Mouse (Mus musculus) testis, adult 2 months (tissue): Measurements from ENCODE around the gene Ulk3. TPM values are rescaled to one million over a fixed set of nuclear protein-coding genes. Genes with fewer than 3 reads are reported as not detected.
A peak's percentile ranks its signal among the peaks of the same experiment; 100 is the strongest.

Source experiments
- H3K27ac ChIP-seq: fragments of 200-500 bp; 2 replicates; pipeline ENCODE4 v1.5.1; 2012; ENCODE audit warnings: low read depth, low read length; ENCODE audit not compliant: control insufficient read depth, insufficient read depth
- H3K27me3 ChIP-seq: fragments of 200-500 bp; 2 replicates; pipeline ENCODE4 v1.6.1; 2012; ENCODE audit warnings: mild to moderate bottlenecking, low read length, moderate library complexity; ENCODE audit not compliant: control insufficient read depth, insufficient read depth
- H3K36me3 ChIP-seq: fragments of 200-500 bp; 2 replicates; pipeline ENCODE4 v1.6.1; 2012; ENCODE audit warnings: mild to moderate bottlenecking, low read length; ENCODE audit not compliant: control insufficient read depth, insufficient read depth
- H3K4me1 ChIP-seq: fragments of 200-500 bp; 2 replicates; pipeline ENCODE4 v1.6.1; 2012; ENCODE audit warnings: low read length; ENCODE audit not compliant: control insufficient read depth, insufficient read depth
- H3K4me3 ChIP-seq: fragments of 200-500 bp; 2 replicates; pipeline ENCODE4 v1.5.1; 2012; ENCODE audit warnings: low read depth, mild to moderate bottlenecking, low read length, moderate library complexity, mixed read lengths; ENCODE audit not compliant: control insufficient read depth
- CTCF ChIP-seq: fragments of 200-500 bp; IDR thresholded peaks from 2 replicates; pipeline ENCODE4 v1.5.1; 2012; ENCODE audit warnings: low read depth, mild to moderate bottlenecking, inconsistent platforms, low read length, moderate library complexity; ENCODE audit not compliant: control insufficient read depth, insufficient read depth, insufficient replicate concordance
- POLR2A ChIP-seq: fragments of 200-500 bp; IDR thresholded peaks from 2 replicates; pipeline ENCODE4 v1.6.1; 2012; ENCODE audit warnings: low read depth, mild to moderate bottlenecking, inconsistent platforms, low read length, moderate library complexity; ENCODE audit not compliant: control insufficient read depth
- polyA plus RNA-seq: library from polyadenylated mRNA; depleted of rRNA; stranded (reverse); fragments of >200 nt; gene quantifications from 2 replicates; pipeline ENCODE4 v1.2.3, GENCODE M21; 2012

Gene Ulk3
- polyA plus RNA-seq, 1 experiment, result 9.5 TPM

- Histone ChIP-seq H3K27ac (no peak overlapping the region), H3K4me3 (no peak overlapping the region), H3K4me1 (peaks cover 2% of the 10 kb centered on the region; the same call in 1 of the 2 replicates), H3K36me3 (no peaks in the 10 kb centered on the region), H3K27me3 (no peaks in the 10 kb centered on the region)
- no peak for TF ChIP-seq CTCF
These were observed 14.9 kb upstream of the Ulk3 start for GRCm38 (mm10) chr9:57574397-57574796.

- no peaks in the 10 kb centered on the region for H3K27me3 ChIP-seq
- H3K36me3 ChIP-seq, result no peaks in the 10 kb centered on the region
- no peak for TF ChIP-seq CTCF
- no peak for TF ChIP-seq POLR2A
- H3K4me3 ChIP-seq, result no peak overlapping the region
- H3K4me1 ChIP-seq, result peaks cover 2% of the 10 kb centered on the region; the same call in 1 of the 2 replicates
- H3K27ac ChIP-seq, result no peak overlapping the region
These were observed 13.7 kb upstream of the Ulk3 start for GRCm38 (mm10) chr9:57575577-57575976.

GRCm38 (mm10) chr9:57577144-57577849, 12.0 kb upstream of the Ulk3 start:
- no peaks in the 10 kb centered on the region for H3K36me3 ChIP-seq

DNA sequence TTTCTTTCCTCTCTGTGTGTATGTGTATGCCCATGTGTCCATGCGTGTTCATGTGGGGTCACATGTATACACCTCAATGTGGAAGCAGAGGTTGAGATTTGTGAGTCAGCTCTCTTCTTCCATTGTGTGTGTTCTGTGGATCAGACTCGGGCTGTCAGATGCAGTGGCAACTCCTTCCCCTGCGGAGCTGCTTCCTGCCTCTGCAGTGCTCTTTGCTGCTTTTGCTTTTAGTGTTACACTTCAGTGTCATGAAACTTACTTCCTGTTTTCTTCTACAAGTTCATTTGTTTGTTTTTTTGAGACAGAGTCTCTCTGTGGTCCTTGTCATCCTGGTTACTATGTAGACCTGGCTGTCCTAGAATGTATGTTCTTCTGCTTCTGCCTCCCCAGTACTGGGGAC, 4.3 kb upstream of the Ulk3 start:
- H3K4me3 ChIP-seq, result no peak overlapping the region
- H3K27ac ChIP-seq, result no peak overlapping the region
- H3K27me3 ChIP-seq, result no peaks in the 10 kb centered on the region
- H3K4me1 ChIP-seq, result peaks cover 3% of the 10 kb centered on the region
- TF ChIP-seq POLR2A (no peak), CTCF (no peak)
- H3K36me3 ChIP-seq, result no peaks in the 10 kb centered on the region; the same call in 1 of the 2 replicates

More at GRCm38 (mm10) chr9:57577144-57577849, 12.0 kb upstream of the Ulk3 start:
- no peaks in the 10 kb centered on the region for H3K27me3 ChIP-seq
- H3K4me1 ChIP-seq, result peaks cover 2% of the 10 kb centered on the region; the same call in 1 of the 2 replicates
- H3K4me3 ChIP-seq, result no peak overlapping the region
- no peak for TF ChIP-seq CTCF
- no peak for TF ChIP-seq POLR2A
- H3K27ac ChIP-seq, result no peak overlapping the region

DNA sequence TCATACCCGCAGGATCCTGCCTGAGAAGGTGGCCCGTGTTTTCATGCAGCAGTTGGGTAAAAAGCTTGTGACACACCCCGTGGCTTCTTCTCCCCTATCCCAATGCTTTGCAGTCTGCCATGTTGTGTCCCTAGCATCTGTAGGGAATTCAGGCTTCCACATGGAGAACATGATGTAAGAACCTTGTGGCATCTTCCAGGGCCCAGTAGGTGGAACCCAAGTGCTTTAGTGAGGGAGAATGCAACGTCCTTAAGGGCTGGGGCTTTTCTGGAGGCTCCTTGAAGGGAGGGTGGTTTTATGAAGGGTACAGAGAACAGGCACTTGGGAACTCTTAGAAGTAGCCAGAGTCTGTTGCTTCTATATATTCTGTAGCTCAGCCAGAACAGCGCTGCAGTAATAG, 1.5 kb downstream of the Ulk3 start:
- no peak overlapping the region for H3K27ac ChIP-seq
- TF ChIP-seq POLR2A (no peak), CTCF (no peak)
- no peaks in the 10 kb centered on the region for H3K36me3 ChIP-seq
- no peak overlapping the region for H3K4me3 ChIP-seq
- H3K4me1 ChIP-seq, result peaks cover 5% of the 10 kb centered on the region
- no peaks in the 10 kb centered on the region for H3K27me3 ChIP-seq

DNA sequence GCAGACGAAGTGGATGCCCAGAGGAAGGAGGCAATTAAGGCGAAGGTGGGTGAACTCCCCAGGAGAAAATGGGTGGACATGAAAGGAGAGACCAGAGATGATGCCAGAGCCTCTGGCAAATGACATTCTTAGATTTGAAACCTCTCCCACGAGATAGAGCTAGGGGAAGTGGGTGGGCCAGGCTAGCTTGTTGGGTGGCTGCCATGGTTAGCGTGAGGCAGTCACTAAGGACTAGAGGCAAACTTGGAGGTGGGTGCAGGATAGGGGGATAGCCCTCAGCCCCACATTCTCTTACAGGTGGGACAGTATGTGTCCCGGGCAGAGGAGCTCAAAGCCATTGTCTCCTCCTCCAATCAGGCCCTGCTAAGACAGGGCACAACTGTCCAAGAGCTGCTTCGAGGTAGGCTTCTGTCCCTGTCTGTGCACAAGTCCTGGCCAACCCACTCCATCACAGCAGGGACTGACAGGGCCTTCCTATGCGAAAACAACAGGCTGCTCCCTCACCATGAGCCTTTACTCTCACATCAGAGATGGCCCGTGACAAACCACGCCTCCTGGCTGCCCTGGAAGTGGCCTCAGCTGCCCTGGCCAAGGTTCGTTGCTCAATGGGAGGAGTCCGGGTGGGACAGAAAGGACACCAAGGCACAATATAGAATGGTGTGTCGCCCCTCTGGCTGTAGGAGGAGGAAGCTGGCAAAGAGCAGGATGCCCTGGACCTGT, 4.4 kb downstream of the Ulk3 start:
- H3K27me3 ChIP-seq, result no peaks in the 10 kb centered on the region
- no peaks in the 10 kb centered on the region for H3K36me3 ChIP-seq
- no peak overlapping the region for H3K27ac ChIP-seq
- no peak overlapping the region for H3K4me3 ChIP-seq
- TF ChIP-seq CTCF, result no peak
- 0 out of 2 replicates have a peak, but pooled peaks have one; percentile 29 for TF ChIP-seq POLR2A
- peaks cover 5% of the 10 kb centered on the region for H3K4me1 ChIP-seq

DNA sequence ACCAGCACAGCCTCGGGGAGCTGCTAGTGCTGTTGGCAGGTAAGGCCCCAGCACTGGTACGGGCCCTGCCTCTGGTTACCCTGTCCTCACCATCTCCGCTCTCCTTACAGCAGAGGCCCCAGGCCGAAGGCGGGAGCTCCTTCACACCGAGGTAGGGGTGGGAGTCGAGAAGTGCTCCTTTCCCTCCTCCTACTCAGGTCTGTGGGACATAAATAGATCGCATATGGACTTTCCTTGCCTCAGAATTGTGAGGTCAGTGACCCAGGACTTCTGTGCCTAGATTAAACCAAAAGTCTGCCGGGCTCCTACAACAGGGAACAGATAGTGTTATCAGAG, 4.9 kb downstream of the Ulk3 start:
- no peak for TF ChIP-seq POLR2A
- no peak for TF ChIP-seq CTCF
- Histone ChIP-seq H3K27ac (no peak overlapping the region), H3K27me3 (no peaks in the 10 kb centered on the region), H3K4me3 (no peak overlapping the region), H3K36me3 (no peaks in the 10 kb centered on the region), H3K4me1 (peaks cover 2% of the 10 kb centered on the region)
